Mouse (Mus musculus) CH12.LX (cell line): ENCODE data around the gene Amigo1. TPM values are rescaled to one million over a fixed set of nuclear protein-coding genes. Genes with fewer than 3 reads are reported as not detected.

Experiments
- DNase-seq: peaks from one replicate; pipeline ENCODE4 v3.0.0-alpha.2; 2013; ENCODE audit errors: extremely low read depth
- H3K27ac ChIP-seq: 2 replicates; pipeline ENCODE4 v1.5.1; 2012; ENCODE audit warnings: low read depth, mild to moderate bottlenecking, control low read depth, moderate library complexity; ENCODE audit not compliant: insufficient read depth
- H3K27me3 ChIP-seq: replicated peaks from 2 replicates; pipeline ENCODE3; 2012; ENCODE audit warnings: inconsistent platforms
- H3K36me3 ChIP-seq, 2 experiments: replicated peaks in 1 of 2; 2 replicates each; pipeline versions ENCODE3 to v1.6.1; 2012; ENCODE audit warnings: inconsistent platforms in 1 of 2, low read length in 1 of 2, mild to moderate bottlenecking in 1 of 2, mixed read lengths in 1 of 2, moderate library complexity in 1 of 2; ENCODE audit not compliant: control insufficient read depth in 1 of 2, insufficient read depth in 1 of 2
- H3K4me1 ChIP-seq, 2 experiments: 2 replicates each; pipeline ENCODE4 v1.6.1; 2012; ENCODE audit warnings: inconsistent platforms in 1 of 2, moderate library complexity in 1 of 2; ENCODE audit not compliant: insufficient read depth in 2 of 2, control insufficient read depth in 1 of 2
- H3K4me2 ChIP-seq: 2 replicates; pipeline ENCODE4 v1.6.1; 2012; ENCODE audit warnings: low read depth, mild to moderate bottlenecking, control low read depth; ENCODE audit not compliant: poor library complexity, insufficient read depth, severe bottlenecking
- H3K4me3 ChIP-seq, 3 experiments: fragments of 150-350 bp in 1 of 3; sonication (generic) in 1 of 3; replicated peaks in 1 of 3; 2 replicates each; pipeline versions ENCODE3 to v1.5.1; 2011 to 2012; ENCODE audit warnings: low read depth in 2 of 3, low read length in 2 of 3, mild to moderate bottlenecking in 2 of 3, moderate library complexity in 2 of 3, control low read depth in 1 of 3, improper control_type of control experiment in 1 of 3, inconsistent platforms in 1 of 3, mixed read lengths in 1 of 3; ENCODE audit not compliant: poor library complexity in 1 of 3
- H3K79me2 ChIP-seq: replicated peaks from 2 replicates; pipeline ENCODE4 v1.6.1; 2012; ENCODE audit warnings: mild to moderate bottlenecking, moderate library complexity; ENCODE audit not compliant: control insufficient read depth, poor library complexity, insufficient read depth, severe bottlenecking; ENCODE audit errors: extremely low read depth
- H3K9ac ChIP-seq: 2 replicates; pipeline ENCODE4 v1.6.1; 2012; ENCODE audit warnings: low read depth, mild to moderate bottlenecking, control low read depth, moderate library complexity; ENCODE audit not compliant: insufficient read depth
- H3K9me3 ChIP-seq: replicated peaks from 2 replicates; pipeline ENCODE3; 2012; ENCODE audit warnings: low read length, inconsistent platforms, mixed read lengths
- BHLHE40 ChIP-seq: IDR thresholded peaks from 2 replicates; pipeline ENCODE4 v1.6.1; 2011; ENCODE audit warnings: mild to moderate bottlenecking, low read depth, low read length, improper control_type of control experiment
- CHD2 ChIP-seq: IDR thresholded peaks from 2 replicates; pipeline ENCODE4 v1.6.1; 2011; ENCODE audit warnings: low read length, improper control_type of control experiment
- CTCF ChIP-seq, 2 experiments: IDR thresholded peaks in 1 of 2; conservative IDR thresholded peaks in 1 of 2; 2 replicates each; pipeline ENCODE4 v1.5.1; 2011 to 2012; ENCODE audit warnings: low read depth in 2 of 2, low read length in 2 of 2, improper control_type of control experiment in 1 of 2, inconsistent platforms in 1 of 2, mild to moderate bottlenecking in 1 of 2, moderate library complexity in 1 of 2
- E2F4 ChIP-seq: IDR thresholded peaks from 2 replicates; pipeline ENCODE4 v1.6.1; 2011; ENCODE audit warnings: low read depth, low read length, improper control_type of control experiment; ENCODE audit not compliant: insufficient replicate concordance
- ELF1 ChIP-seq: IDR thresholded peaks from 2 replicates; pipeline ENCODE4 v1.6.1; 2014; ENCODE audit warnings: low read depth, mild to moderate bottlenecking, inconsistent platforms, low read length, improper control_type of control experiment
- ETS1 ChIP-seq: conservative IDR thresholded peaks from 2 replicates; pipeline ENCODE4 v1.6.1; 2012; ENCODE audit warnings: low read depth, mild to moderate bottlenecking, inconsistent platforms, low read length, improper control_type of control experiment, moderate library complexity
- GABPA ChIP-seq: IDR thresholded peaks from 2 replicates; pipeline ENCODE4 v1.6.1; 2012; ENCODE audit warnings: low read depth, low read length, improper control_type of control experiment, inconsistent platforms; ENCODE audit not compliant: insufficient replicate concordance
- KAT2A ChIP-seq: IDR thresholded peaks from 2 replicates; pipeline ENCODE4 v1.6.1; 2012; ENCODE audit warnings: low read length, improper control_type of control experiment, inconsistent platforms; ENCODE audit not compliant: insufficient replicate concordance
- MAZ ChIP-seq: IDR thresholded peaks from 2 replicates; pipeline ENCODE4 v1.6.1; 2012; ENCODE audit warnings: low read depth, mild to moderate bottlenecking, inconsistent platforms, low read length, improper control_type of control experiment, moderate library complexity
- MEF2A ChIP-seq: IDR thresholded peaks from 2 replicates; pipeline ENCODE4 v1.6.1; 2014; ENCODE audit warnings: low read depth, mild to moderate bottlenecking, inconsistent platforms, low read length, improper control_type of control experiment, borderline replicate concordance
- NRF1 ChIP-seq: IDR thresholded peaks from 2 replicates; pipeline ENCODE4 v1.6.1; 2014; ENCODE audit warnings: low read depth, mild to moderate bottlenecking, inconsistent platforms, low read length, improper control_type of control experiment, moderate library complexity
- POLR2A ChIP-seq: IDR thresholded peaks from 2 replicates; pipeline ENCODE4 v1.6.1; 2011; ENCODE audit warnings: low read depth, mild to moderate bottlenecking, improper control_type of control experiment, low read length
- RCOR1 ChIP-seq: conservative IDR thresholded peaks from 2 replicates; pipeline ENCODE4 v1.6.1; 2012; ENCODE audit warnings: low read depth, mild to moderate bottlenecking, inconsistent platforms, low read length, improper control_type of control experiment
- SIN3A ChIP-seq: IDR thresholded peaks from 2 replicates; pipeline ENCODE4 v1.6.1; 2012; ENCODE audit warnings: low read length, improper control_type of control experiment, inconsistent platforms
- SMC3 ChIP-seq: IDR thresholded peaks from 2 replicates; pipeline ENCODE4 v1.6.1; 2011; ENCODE audit warnings: low read depth, low read length, improper control_type of control experiment
- TCF12 ChIP-seq: IDR thresholded peaks from 2 replicates; pipeline ENCODE4 v1.6.1; 2014; ENCODE audit warnings: low read depth, mild to moderate bottlenecking, inconsistent platforms, low read length, improper control_type of control experiment
- ZMIZ1 ChIP-seq: IDR thresholded peaks from 2 replicates; pipeline ENCODE4 v1.6.1; 2012; ENCODE audit warnings: low read depth, mild to moderate bottlenecking, inconsistent platforms, low read length, improper control_type of control experiment
- ZNF384 ChIP-seq: IDR thresholded peaks from 2 replicates; pipeline ENCODE4 v1.6.1; 2012; ENCODE audit warnings: low read depth, low read length, improper control_type of control experiment, inconsistent platforms
- dilution Hi-C: fragments of 300-500 bp; cut with MboI; formaldehyde crosslinking; loops from 2 replicates; pipeline ENCODE4 v1.14.3; 2020; ENCODE audit warnings: low sequenced_read_pairs; ENCODE audit not compliant: extremely low pct_unique_long_range_greater_than_20kb, extremely low pct_ligation_motif_present
- in situ Hi-C: fragments of 300-500 bp; cut with MboI; formaldehyde crosslinking; loops from 3 replicates; pipeline ENCODE4 v1.14.3; 2019; ENCODE audit warnings: low sequenced_read_pairs, low pct_ligation_motif_present, low pct_unique_long_range_greater_than_20kb, mixed read lengths
- polyA plus RNA-seq: library from polyadenylated mRNA; unstranded; fragments of >175 nt; gene quantifications from 2 replicates; pipeline ENCODE4 v1.2.1, GENCODE M21; 2012; ENCODE audit warnings: low read depth; ENCODE audit not compliant: insufficient read length
- total RNA-seq, 2 experiments: library from RNA; depleted of rRNA; stranded (reverse); fragments of 300-350 nt in 1 of 2; fragments of >200 nt in 1 of 2; gene quantifications; 2 replicates each; pipeline ENCODE4 v1.2.3; 2012 to 2014

The Amigo1 gene
- total and polyA plus RNA-seq, 3 experiments, result 0.21 to 0.59 TPM; not detected in 1

GRCm38 (mm10) chr3:108184742-108185141 lies 1.4 kb upstream of the Amigo1 start:
- no peak for DNase-seq
- H3K4me3 ChIP-seq, result no peak overlapping the region
- no peak overlapping the region for H3K4me2 ChIP-seq
- dilution Hi-C loops, result no loop called here
- in situ Hi-C loops, result no loop called here
- no peak overlapping the region for H3K27ac ChIP-seq
- no peak overlapping the region for H3K9ac ChIP-seq
- H3K4me1 ChIP-seq, result peaks cover 5 to 9% of the 10 kb centered on the region in 2 experiments
- TF ChIP-seq KAT2A (no peak), BHLHE40 (peak; percentile 16; the same call in 1 of the 2 replicates)
- H3K36me3 ChIP-seq, result no peaks in the 10 kb centered on the region
- no peaks in the 10 kb centered on the region for H3K79me2 ChIP-seq
- peaks cover 49% of the 10 kb centered on the region for H3K27me3 ChIP-seq
- no peaks in the 10 kb centered on the region for H3K9me3 ChIP-seq

- peak overlapping the region; percentile 16; the same call in 1 of the 2 replicates for H3K9ac ChIP-seq
- TF ChIP-seq TCF12 (no peak), ZMIZ1 (no peak), MEF2A (no peak), E2F4 (peak; percentile 80; the same call in 1 of the 2 replicates), MAZ (no peak), KAT2A (no peak), NRF1 (no peak), CHD2 (no peak), GABPA (no peak), SMC3 (no peak), ETS1 (no peak), BHLHE40 (peak; percentile 86), ZNF384 (peak; percentile 88), CTCF (conservative IDR thresholded peaks at IDR 0.05 in 1 of 2, IDR thresholded peaks at IDR 0.05 in 1 of 2; ENCODE audit: low read depth in 2 of 2, low read length in 2 of 2) (no peak), SIN3A (0 out of 2 replicates have a peak, but pooled peaks have one; percentile 29), RCOR1 (no peak), ELF1 (peak; percentile 37), POLR2A (no peak)
- peak overlapping the region; percentile 89 for H3K4me2 ChIP-seq
- in situ Hi-C loops (no loop called here), dilution Hi-C loops (no loop called here)
- H3K4me1 ChIP-seq, result peaks cover 7 to 15% of the 10 kb centered on the region in 2 experiments
- H3K79me2 ChIP-seq, result no peaks in the 10 kb centered on the region
- H3K9me3 ChIP-seq, result no peaks in the 10 kb centered on the region
- DNase-seq, result no peak
- peaks cover 45% of the 10 kb centered on the region for H3K27me3 ChIP-seq
- peak overlapping the region; percentile 38 to 89 (median 45) for H3K4me3 ChIP-seq
- H3K27ac ChIP-seq, result no peak overlapping the region
- H3K36me3 ChIP-seq, result no peaks in the 10 kb centered on the region
Observed at GRCm38 (mm10) chr3:108185460-108186097, 556 bp upstream of the Amigo1 start.
